In genomic region chr10:43172554-43172953, GRCm38 (mm10) we compare ENCODE assay signal across 8 mouse cellular contexts. TPM values are rescaled to one million over a fixed set of nuclear protein-coding genes. Genes with fewer than 3 reads are reported as not detected.
DNase-seq lines count a peak whose midpoint lies in the region; ATAC-seq lines count a peak whose summit lies in the region.

No protein-coding gene starts in this region.

- peak overlapping the region; percentile 87 for H3K4me2 ChIP-seq in liver, embryonic 11.5 days
- peak overlapping the region; percentile 74 for H3K4me2 ChIP-seq in forebrain, embryonic 16.5 days (ENCODE audit: low read length)
- peak overlapping the region; percentile 77; the same call in 1 of the 2 replicates for H3K4me2 ChIP-seq in liver, embryonic 12.5 days
- H3K4me2 ChIP-seq in stomach, embryonic 15.5 days: peak overlapping the region; percentile 97

- no peaks in the 10 kb centered on the region; the same call in none of the 2 replicates for H3K4me1 ChIP-seq in liver, embryonic 11.5 days (replicated peaks; ENCODE audit: control insufficient read depth, insufficient read depth, low read length)
- peaks cover 36% of the 10 kb centered on the region for H3K4me1 ChIP-seq in forebrain, embryonic 16.5 days (replicated peaks; ENCODE audit: control insufficient read depth, insufficient read depth, low read length)
- H3K4me1 ChIP-seq in liver, embryonic 12.5 days: 0 out of 2 replicates have a peak, but pooled peaks cover 9% of the 10 kb centered on the region
- H3K4me1 ChIP-seq in stomach, embryonic 15.5 days: peaks cover 12% of the 10 kb centered on the region; the same call in 1 of the 2 replicates

- 12% methylated on average over 8 of the region's 8 CpGs for WGBS in liver, embryonic 11.5 days
- 3% methylated on average over 8 of the region's 8 CpGs for WGBS in forebrain, embryonic 16.5 days
- 8% methylated on average over 8 of the region's 8 CpGs for WGBS in liver, embryonic 12.5 days (ENCODE audit: insufficient replicate concordance)
- WGBS in stomach, embryonic 15.5 days: 9% methylated on average over 8 of the region's 8 CpGs

- no peak overlapping the region for H3K27ac ChIP-seq in liver, embryonic 11.5 days (ENCODE audit: low read depth, low read length)
- no peak overlapping the region for H3K27ac ChIP-seq in forebrain, embryonic 16.5 days (ENCODE audit: low read length)
- no peak overlapping the region for H3K27ac ChIP-seq in liver, embryonic 12.5 days
- no peak overlapping the region for H3K27ac ChIP-seq in stomach, embryonic 15.5 days

- no peak for ATAC-seq in liver, embryonic 11.5 days (replicated peaks; ENCODE audit: low FRiP score)
- ATAC-seq in forebrain, embryonic 16.5 days: no peak
- no peak for ATAC-seq in liver, embryonic 12.5 days
- ATAC-seq in stomach, embryonic 15.5 days (ENCODE audit: insufficient read depth, low FRiP score, low read depth): no peak

- H3K9me3 ChIP-seq in liver, embryonic 11.5 days (ENCODE audit: control insufficient read depth, low read length): no peaks in the 10 kb centered on the region
- no peaks in the 10 kb centered on the region for H3K9me3 ChIP-seq in forebrain, embryonic 16.5 days (ENCODE audit: control insufficient read depth, low read length)
- H3K9me3 ChIP-seq in liver, embryonic 12.5 days (replicated peaks): no peaks in the 10 kb centered on the region
- H3K9me3 ChIP-seq in stomach, embryonic 15.5 days: no peaks in the 10 kb centered on the region

- no peak for DNase-seq in liver, embryonic 11.5 days (ENCODE audit: low spot score)
- no peak for DNase-seq in liver
- DNase-seq in ovary, postnatal 10 days (ENCODE audit: low spot score): no peak
- DNase-seq in adrenal gland, adult 8-10 months: no peak
- no peak for DNase-seq in kidney, adult 18-20 months

- no peak overlapping the region for H3K9ac ChIP-seq in liver, embryonic 11.5 days (ENCODE audit: low read depth, low read length)
- H3K9ac ChIP-seq in forebrain, embryonic 16.5 days (replicated peaks; ENCODE audit: low read depth, low read length): peak overlapping the region; percentile 98
- H3K9ac ChIP-seq in liver, embryonic 12.5 days: no peak overlapping the region
- no peak overlapping the region for H3K9ac ChIP-seq in stomach, embryonic 15.5 days

- no peak overlapping the region; the same call in 1 of the 2 replicates for H3K4me3 ChIP-seq in liver, embryonic 11.5 days (ENCODE audit: low read depth, low read length)
- peak overlapping the region; percentile 68 for H3K4me3 ChIP-seq in forebrain, embryonic 16.5 days (replicated peaks; ENCODE audit: low read length)
- no peak overlapping the region for H3K4me3 ChIP-seq in liver, embryonic 12.5 days
- peak overlapping the region; percentile 72 for H3K4me3 ChIP-seq in stomach, embryonic 15.5 days (replicated peaks)

- H3K36me3 ChIP-seq in liver, embryonic 11.5 days (ENCODE audit: control insufficient read depth, insufficient read depth, low read length): no peaks in the 10 kb centered on the region
- no peaks in the 10 kb centered on the region for H3K36me3 ChIP-seq in forebrain, embryonic 16.5 days (ENCODE audit: control insufficient read depth, insufficient read depth)
- H3K36me3 ChIP-seq in liver, embryonic 12.5 days: no peaks in the 10 kb centered on the region
- no peaks in the 10 kb centered on the region for H3K36me3 ChIP-seq in stomach, embryonic 15.5 days

- H3K27me3 ChIP-seq in liver, embryonic 11.5 days (replicated peaks; ENCODE audit: control insufficient read depth, insufficient read depth, low read length): peaks cover 79% of the 10 kb centered on the region
- 0 out of 2 replicates have a peak, but pooled peaks cover 3% of the 10 kb centered on the region for H3K27me3 ChIP-seq in forebrain, embryonic 16.5 days (replicated peaks; ENCODE audit: control insufficient read depth, insufficient read depth, low read length)
- peaks cover 91% of the 10 kb centered on the region for H3K27me3 ChIP-seq in liver, embryonic 12.5 days (replicated peaks)
- peaks cover 29% of the 10 kb centered on the region for H3K27me3 ChIP-seq in stomach, embryonic 15.5 days (replicated peaks)

RNA-seq across cellular contexts. Expression of gene Sobp, which starts 1.8 kb away (rescaled TPM):
- 0.44 and 0.45 TPM in 2 replicates for polyA plus RNA-seq in liver, embryonic 11.5 days (2014; fragmentation: Nextera tagmentation; extraction: Ambion mirVana)
- polyA plus RNA-seq in forebrain, embryonic 16.5 days (2015; fragmentation: Nextera tagmentation; extraction: Ambion mirVana): 15.1 and 16.1 TPM in 2 replicates
- 0.04 and 0.16 TPM in 2 replicates for polyA plus RNA-seq in liver, embryonic 12.5 days (2016; fragmentation: Nextera tagmentation; extraction: Ambion mirVana)
- polyA plus RNA-seq in stomach, embryonic 15.5 days (2015; fragmentation: Nextera tagmentation; extraction: Ambion mirVana): 1.1 and 1.4 TPM in 2 replicates
- total RNA-seq in adrenal gland, adult 8-10 months (2022): 1 to 10 TPM; 4.1 to 6.4 (median 5.3) TPM

RNA-seq across cellular contexts. Expression of gene 9030612E09Rik, which starts 1.9 kb away (rescaled TPM):
- polyA plus RNA-seq in liver, embryonic 11.5 days (2014; fragmentation: Nextera tagmentation; extraction: Ambion mirVana): not detected in 2 replicates
- 2.4 and 2.5 TPM in 2 replicates for polyA plus RNA-seq in forebrain, embryonic 16.5 days (2015; fragmentation: Nextera tagmentation; extraction: Ambion mirVana)
- not detected in 2 replicates for polyA plus RNA-seq in liver, embryonic 12.5 days (2016; fragmentation: Nextera tagmentation; extraction: Ambion mirVana)
- 0.39 and 0.63 TPM in 2 replicates for polyA plus RNA-seq in stomach, embryonic 15.5 days (2015; fragmentation: Nextera tagmentation; extraction: Ambion mirVana)
- total RNA-seq in adrenal gland, adult 8-10 months (2022): under 1 TPM; 0.44 to 0.86 (median 0.46) TPM

RNA-seq across cellular contexts. Expression of gene Pdss2, which starts 48.7 kb away (rescaled TPM):
- polyA plus RNA-seq in liver, embryonic 11.5 days (2014; fragmentation: Nextera tagmentation; extraction: Ambion mirVana): 14.9 and 16.2 TPM in 2 replicates
- polyA plus RNA-seq in forebrain, embryonic 16.5 days (2015; fragmentation: Nextera tagmentation; extraction: Ambion mirVana): 15.7 and 17.7 TPM in 2 replicates
- 10.1 and 10.2 TPM in 2 replicates for polyA plus RNA-seq in liver, embryonic 12.5 days (2016; fragmentation: Nextera tagmentation; extraction: Ambion mirVana)
- polyA plus RNA-seq in stomach, embryonic 15.5 days (2015; fragmentation: Nextera tagmentation; extraction: Ambion mirVana): 12.7 and 14.3 TPM in 2 replicates
- 10 to 100 TPM; 18.7 to 24.0 (median 22.1) TPM for total RNA-seq in adrenal gland, adult 8-10 months (2022)

Comparison
In these comparisons a context has a peak if more than half of its experiments do, and no peak if none do; other contexts are left out.
1. H3K4me3 ChIP-seq: peak in forebrain, embryonic 16.5 days (single experiment) and stomach, embryonic 15.5 days (single experiment); none in liver, embryonic 11.5 days (single experiment) and liver, embryonic 12.5 days (single experiment).
2. Peak in every context shown above with its lines, with median percentiles within 50 percentile points of each other: H3K4me2 ChIP-seq.